Mouse (Mus musculus): ENCODE measurements around the gene Amotl2. TPM values are rescaled to one million over a fixed set of nuclear protein-coding genes. Genes with fewer than 3 reads are reported as not detected.
A peak's percentile ranks its signal among the peaks of the same experiment; 100 is the strongest.
"Not testable (repeated sequence)": the region's sequence is repeated elsewhere in the genome, so short reads cannot be mapped to it uniquely, and the experiment has no call there.

Gene Amotl2
- polyA plus RNA-seq, 1 experiment, result 67.2 TPM

GRCm38 (mm10) chr9:102762836-102763235 is 46.4 kb downstream of the Amotl2 start:
- Histone ChIP-seq H3ac (ENCODE audit: control insufficient read depth, insufficient read length) (no peak overlapping the region), H3K36me3 (ENCODE audit: control insufficient read depth, insufficient read depth) (no peaks in the 10 kb centered on the region), H3K4me3 (no peak overlapping the region), H3K4me2 (ENCODE audit: low read depth) (peak overlapping the region; percentile 61), H3K79me2 (ENCODE audit: control insufficient read depth, insufficient read depth) (no peaks in the 10 kb centered on the region), H3K27me3 (ENCODE audit: control insufficient read depth, insufficient read depth, insufficient read length) (no peaks in the 10 kb centered on the region)
- TF ChIP-seq USF1 (IDR thresholded peaks at IDR 0.05; ENCODE audit: low read depth), result no peak

- peak overlapping the region; percentile 61 for H3K4me2 ChIP-seq (ENCODE audit: low read depth)
- no peaks in the 10 kb centered on the region for H3K27me3 ChIP-seq (ENCODE audit: control insufficient read depth, insufficient read depth, insufficient read length)
- no peaks in the 10 kb centered on the region for H3K36me3 ChIP-seq (ENCODE audit: control insufficient read depth, insufficient read depth)
- no peaks in the 10 kb centered on the region for H3K79me2 ChIP-seq (ENCODE audit: control insufficient read depth, insufficient read depth)
- TF ChIP-seq POLR2AphosphoS2 (IDR thresholded peaks at IDR 0.05; ENCODE audit: insufficient read length, low read depth), result no peak
- peak in 1 of 3 experiments; percentile 19 for TF ChIP-seq MYOG (IDR thresholded peaks at IDR 0.05; ENCODE audit: control insufficient read depth in 1 of 3, insufficient read depth in 1 of 3, insufficient read length in 2 of 3, low read depth in 2 of 3)
- peak; percentile 96 for TF ChIP-seq CEBPB (IDR thresholded peaks at IDR 0.05; ENCODE audit: insufficient read depth, poor library complexity, severe bottlenecking)
- TF ChIP-seq TCF12 (IDR thresholded peaks at IDR 0.05; ENCODE audit: insufficient read depth, poor library complexity, severe bottlenecking), result no peak
- no peak for TF ChIP-seq USF1 (IDR thresholded peaks at IDR 0.05; ENCODE audit: low read depth)
- no peak for TF ChIP-seq MYOD1 (IDR thresholded peaks at IDR 0.05; ENCODE audit: control insufficient read depth in 1 of 3, insufficient read length in 2 of 3, low read depth in 2 of 3)
- no peak overlapping the region for H3K4me3 ChIP-seq
- no peak overlapping the region for H3ac ChIP-seq (ENCODE audit: control insufficient read depth, insufficient read length)
Measured at GRCm38 (mm10) chr9:102763520-102763919, 47.0 kb downstream of the Amotl2 start.

- H3K36me3 ChIP-seq (ENCODE audit: control insufficient read depth, insufficient read depth); H3K79me2 ChIP-seq (ENCODE audit: control insufficient read depth, insufficient read depth); H3ac ChIP-seq (ENCODE audit: control insufficient read depth, insufficient read length); H3K4me3 ChIP-seq; H3K4me2 ChIP-seq (ENCODE audit: low read depth); H3K27me3 ChIP-seq (ENCODE audit: control insufficient read depth, insufficient read depth, insufficient read length): not testable (repeated sequence)
Measured at GRCm38 (mm10) chr9:102764540-102764939, 48.1 kb downstream of the Amotl2 start.

DNA sequence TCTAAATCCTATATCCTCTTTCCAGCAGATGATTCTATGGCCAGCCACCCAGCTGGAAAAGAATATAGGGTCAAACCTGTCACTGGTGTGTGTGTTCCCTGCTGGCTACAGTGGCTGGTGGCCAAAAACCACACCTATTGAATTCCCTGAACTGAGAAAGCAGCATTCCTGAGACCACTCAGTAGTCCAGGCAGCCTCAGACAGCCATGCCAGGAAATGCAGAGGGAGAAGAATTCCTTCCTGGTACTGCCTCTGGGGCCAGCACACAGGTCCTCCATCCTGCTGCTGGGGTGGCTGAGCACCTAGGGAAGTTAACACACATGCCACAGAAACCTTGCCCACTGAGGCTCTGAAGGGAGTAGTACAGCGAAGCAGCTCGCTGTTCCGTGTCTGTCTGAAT is 50.3 kb downstream of the Amotl2 start:
- TF ChIP-seq MYOD1 (IDR thresholded peaks at IDR 0.05; ENCODE audit: control insufficient read depth in 1 of 3, insufficient read length in 2 of 3, low read depth in 2 of 3), result no peak
- no peak for TF ChIP-seq MYOG (IDR thresholded peaks at IDR 0.05; ENCODE audit: control insufficient read depth in 1 of 3, insufficient read depth in 1 of 3, insufficient read length in 2 of 3, low read depth in 2 of 3)
- no peak for TF ChIP-seq TCF12 (IDR thresholded peaks at IDR 0.05; ENCODE audit: insufficient read depth, poor library complexity, severe bottlenecking)
- TF ChIP-seq POLR2A (IDR thresholded peaks at IDR 0.05; ENCODE audit: insufficient read length, low read depth), result no peak
- TF ChIP-seq REST (IDR thresholded peaks at IDR 0.05; ENCODE audit: insufficient read depth, insufficient read length), result no peak
- no peak for TF ChIP-seq POLR2AphosphoS2 (IDR thresholded peaks at IDR 0.05; ENCODE audit: insufficient read length, low read depth)
- no peak for TF ChIP-seq TCF3 (IDR thresholded peaks at IDR 0.05; ENCODE audit: insufficient read length, low read depth)
- no peak for TF ChIP-seq MAX (IDR thresholded peaks at IDR 0.05; ENCODE audit: low read depth)
- H3K4me2 ChIP-seq (ENCODE audit: low read depth), result no peak overlapping the region

GRCm38 (mm10) chr9:102769257-102769656 is 52.8 kb downstream of the Amotl2 start:
- Histone ChIP-seq H3ac (ENCODE audit: control insufficient read depth, insufficient read length) (no peak overlapping the region), H3K79me2 (ENCODE audit: control insufficient read depth, insufficient read depth) (no peaks in the 10 kb centered on the region), H3K4me3 (no peak overlapping the region), H3K36me3 (ENCODE audit: control insufficient read depth, insufficient read depth) (no peaks in the 10 kb centered on the region), H3K27me3 (ENCODE audit: control insufficient read depth, insufficient read depth, insufficient read length) (no peaks in the 10 kb centered on the region), H3K4me2 (ENCODE audit: low read depth) (no peak overlapping the region)
- no peak for TF ChIP-seq CEBPB (IDR thresholded peaks at IDR 0.05; ENCODE audit: insufficient read depth, poor library complexity, severe bottlenecking)
- no peak for TF ChIP-seq SRF (IDR thresholded peaks at IDR 0.05; ENCODE audit: control insufficient read depth, insufficient read length, low read depth)
- TF ChIP-seq POLR2A (IDR thresholded peaks at IDR 0.05; ENCODE audit: insufficient read length, low read depth), result no peak
- no peak for TF ChIP-seq MAX (IDR thresholded peaks at IDR 0.05; ENCODE audit: low read depth)
- no peak for TF ChIP-seq TCF3 (IDR thresholded peaks at IDR 0.05; ENCODE audit: insufficient read length, low read depth)
- no peak for TF ChIP-seq E2F4 (IDR thresholded peaks at IDR 0.05; ENCODE audit: insufficient read depth)
- TF ChIP-seq POLR2AphosphoS2 (IDR thresholded peaks at IDR 0.05; ENCODE audit: insufficient read length, low read depth), result no peak
- no peak for TF ChIP-seq USF1 (IDR thresholded peaks at IDR 0.05; ENCODE audit: low read depth)
- TF ChIP-seq TCF12 (IDR thresholded peaks at IDR 0.05; ENCODE audit: insufficient read depth, poor library complexity, severe bottlenecking), result no peak
- TF ChIP-seq REST (IDR thresholded peaks at IDR 0.05; ENCODE audit: insufficient read depth, insufficient read length), result no peak
- TF ChIP-seq MYOG (IDR thresholded peaks at IDR 0.05; ENCODE audit: control insufficient read depth in 1 of 3, insufficient read depth in 1 of 3, insufficient read length in 2 of 3, low read depth in 2 of 3), result no peak
- no peak for TF ChIP-seq MYOD1 (IDR thresholded peaks at IDR 0.05; ENCODE audit: control insufficient read depth in 1 of 3, insufficient read length in 2 of 3, low read depth in 2 of 3)

More for the DNA sequence above, 50.3 kb downstream of the Amotl2 start:
- H3K27me3 ChIP-seq (ENCODE audit: control insufficient read depth, insufficient read depth, insufficient read length), result no peaks in the 10 kb centered on the region
- no peaks in the 10 kb centered on the region for H3K36me3 ChIP-seq (ENCODE audit: control insufficient read depth, insufficient read depth)
- no peak overlapping the region for H3ac ChIP-seq (ENCODE audit: control insufficient read depth, insufficient read length)
- no peaks in the 10 kb centered on the region for H3K79me2 ChIP-seq (ENCODE audit: control insufficient read depth, insufficient read depth)
- H3K4me3 ChIP-seq, result no peak overlapping the region

DNA sequence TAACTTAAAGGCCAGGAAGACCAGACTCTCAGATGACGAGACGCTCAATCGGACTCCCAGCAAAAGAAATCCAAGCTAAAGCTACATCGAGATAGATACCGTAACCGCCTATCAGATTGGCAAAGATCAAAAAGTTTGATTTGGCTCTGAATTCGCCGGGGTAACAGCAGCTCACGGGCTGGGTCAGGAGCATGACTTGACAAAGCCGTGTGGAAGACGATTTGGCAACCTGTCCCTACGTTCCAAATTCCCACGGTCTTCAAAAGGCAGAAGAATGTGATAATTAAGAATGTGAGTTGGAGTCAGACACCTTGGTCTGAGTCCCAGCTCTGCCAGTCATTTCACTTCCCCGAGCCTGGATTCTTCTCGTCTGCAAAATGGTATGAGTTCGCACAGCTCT is 53.7 kb downstream of the Amotl2 start:
- no peak overlapping the region for H3K4me2 ChIP-seq (ENCODE audit: low read depth)
- H3ac ChIP-seq (ENCODE audit: control insufficient read depth, insufficient read length), result no peak overlapping the region
- H3K79me2 ChIP-seq (ENCODE audit: control insufficient read depth, insufficient read depth), result no peaks in the 10 kb centered on the region
- no peaks in the 10 kb centered on the region for H3K36me3 ChIP-seq (ENCODE audit: control insufficient read depth, insufficient read depth)
- H3K27me3 ChIP-seq (ENCODE audit: control insufficient read depth, insufficient read depth, insufficient read length), result no peaks in the 10 kb centered on the region
- TF ChIP-seq MAX (IDR thresholded peaks at IDR 0.05; ENCODE audit: low read depth), result no peak
- H3K4me3 ChIP-seq, result no peak overlapping the region

Data from myocyte (in vitro differentiated cells).